Mouse (Mus musculus): ENCODE data around the gene Glra1. TPM values are rescaled to one million over a fixed set of nuclear protein-coding genes. Genes with fewer than 3 reads are reported as not detected.

Glra1 gene
- total RNA-seq, 1 experiment from 2014 or later = not detected

DNA sequence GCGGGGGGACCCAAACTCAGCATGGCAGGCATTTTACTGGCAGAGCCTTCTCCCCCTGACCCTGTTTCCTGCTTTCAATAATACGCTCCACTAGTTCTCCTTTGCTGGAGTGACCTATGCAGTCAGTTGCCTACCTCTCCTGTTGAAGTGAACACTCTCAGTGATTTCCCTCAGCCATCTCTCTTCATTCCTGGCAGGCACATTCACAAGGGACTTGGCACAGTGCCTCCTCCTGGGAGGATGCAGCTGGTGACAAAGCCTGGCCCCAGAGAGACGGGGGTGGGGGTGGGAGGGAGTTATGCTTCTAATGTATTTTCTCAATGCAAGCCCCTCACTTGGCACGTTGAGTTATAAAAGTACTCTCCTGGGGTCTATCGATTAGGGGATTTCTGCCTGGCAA lies 74.6 kb downstream of the Glra1 start:
- no peak for ATAC-seq (ENCODE audit: extremely low read depth, insufficient number of reproducible peaks, low FRiP score, poor library complexity, severe bottlenecking)

GRCm38 (mm10) chr11:55530741-55531140 lies 77.3 kb downstream of the Glra1 start:
- ATAC-seq (ENCODE audit: extremely low read depth, insufficient number of reproducible peaks, low FRiP score, poor library complexity, severe bottlenecking) = no peak

GRCm38 (mm10) chr11:55518806-55519674 lies 89.0 kb downstream of the Glra1 start:
- ATAC-seq (ENCODE audit: extremely low read depth, insufficient number of reproducible peaks, low FRiP score, poor library complexity, severe bottlenecking) = peak; percentile 39; the same call in 1 of the 2 replicates

GRCm38 (mm10) chr11:55517666-55518065 lies 90.3 kb downstream of the Glra1 start:
- ATAC-seq (ENCODE audit: extremely low read depth, insufficient number of reproducible peaks, low FRiP score, poor library complexity, severe bottlenecking) = no peak

DNA sequence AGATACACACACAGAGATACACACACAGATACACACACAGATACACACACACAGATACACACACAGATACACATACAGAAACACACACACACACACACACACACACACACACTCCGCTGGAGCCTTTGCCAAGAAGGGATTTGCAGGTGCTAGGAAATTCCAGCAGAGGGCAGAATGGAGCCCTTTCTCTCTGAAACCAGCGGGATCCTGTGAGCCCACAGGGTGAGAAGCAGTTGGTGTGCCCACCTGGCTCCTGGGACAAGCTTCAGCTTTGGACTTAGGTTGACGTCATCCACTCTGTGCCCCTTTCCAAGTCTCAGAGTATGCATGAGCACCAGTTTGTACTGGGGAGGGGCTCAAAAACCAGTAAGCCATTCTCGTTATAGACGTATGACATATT lies 96.6 kb downstream of the Glra1 start:
- ATAC-seq (ENCODE audit: extremely low read depth, insufficient number of reproducible peaks, low FRiP score, poor library complexity, severe bottlenecking) = no peak

GRCm38 (mm10) chr11:55505485-55505884 lies 102.5 kb downstream of the Glra1 start:
- no peak for ATAC-seq (ENCODE audit: extremely low read depth, insufficient number of reproducible peaks, low FRiP score, poor library complexity, severe bottlenecking)

DNA sequence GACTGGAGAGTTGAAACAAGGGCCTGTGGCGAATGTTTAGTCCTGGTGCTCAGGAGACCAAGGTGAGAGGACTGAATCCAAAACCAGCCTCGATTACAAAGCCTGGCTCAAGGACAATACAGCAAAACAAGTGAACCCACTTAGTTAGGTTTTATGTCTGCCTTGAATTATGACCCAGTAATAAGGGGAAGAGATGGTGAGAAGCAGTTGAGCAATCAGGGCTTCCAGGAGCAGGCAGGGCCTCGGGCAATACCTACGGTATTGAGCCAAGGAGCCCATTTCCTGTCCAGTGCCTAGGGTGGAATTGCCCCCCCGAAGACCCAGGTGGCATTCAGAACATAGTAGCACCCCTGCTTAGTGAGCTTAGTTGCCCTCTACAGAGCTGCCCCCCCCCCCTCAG lies 105.1 kb downstream of the Glra1 start:
- no peak for ATAC-seq (ENCODE audit: extremely low read depth, insufficient number of reproducible peaks, low FRiP score, poor library complexity, severe bottlenecking)

DNA sequence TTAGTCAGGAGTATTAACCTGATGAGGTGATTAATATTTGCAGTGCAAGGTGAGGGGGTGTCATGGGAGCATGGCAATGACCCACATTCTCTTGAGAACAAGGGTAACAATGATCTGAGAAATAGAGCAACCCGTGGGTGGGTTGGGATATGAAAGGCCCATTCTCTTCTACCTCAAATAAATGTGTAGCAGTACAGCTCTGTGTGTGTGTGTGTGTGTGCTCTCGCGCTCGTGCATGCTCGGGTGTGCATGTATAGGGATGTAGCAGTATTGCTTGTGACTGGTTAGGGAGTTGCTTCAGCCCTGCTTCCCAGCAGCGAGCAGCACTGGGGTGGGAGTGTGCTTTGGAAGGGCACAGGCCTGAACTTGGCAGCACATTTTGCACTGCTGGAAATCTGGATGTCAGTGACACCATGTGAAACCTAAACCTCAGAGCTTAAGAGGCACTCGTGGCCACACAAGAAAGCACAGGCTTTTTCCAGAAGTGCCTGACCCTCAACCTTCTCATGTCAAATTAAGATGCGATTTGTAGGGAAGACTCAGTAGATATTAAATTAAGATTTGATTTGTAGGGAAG lies 106.0 kb downstream of the Glra1 start:
- no peak for ATAC-seq (ENCODE audit: extremely low read depth, insufficient number of reproducible peaks, low FRiP score, poor library complexity, severe bottlenecking)

GRCm38 (mm10) chr11:55497885-55498284 lies 110.1 kb downstream of the Glra1 start:
- ATAC-seq (ENCODE audit: extremely low read depth, insufficient number of reproducible peaks, low FRiP score, poor library complexity, severe bottlenecking) = peak; percentile 72

- ATAC-seq (ENCODE audit: extremely low read depth, insufficient number of reproducible peaks, low FRiP score, poor library complexity, severe bottlenecking) = no peak
These were observed 111.8 kb downstream of the Glra1 start for GRCm38 (mm10) chr11:55496158-55496557.

DNA sequence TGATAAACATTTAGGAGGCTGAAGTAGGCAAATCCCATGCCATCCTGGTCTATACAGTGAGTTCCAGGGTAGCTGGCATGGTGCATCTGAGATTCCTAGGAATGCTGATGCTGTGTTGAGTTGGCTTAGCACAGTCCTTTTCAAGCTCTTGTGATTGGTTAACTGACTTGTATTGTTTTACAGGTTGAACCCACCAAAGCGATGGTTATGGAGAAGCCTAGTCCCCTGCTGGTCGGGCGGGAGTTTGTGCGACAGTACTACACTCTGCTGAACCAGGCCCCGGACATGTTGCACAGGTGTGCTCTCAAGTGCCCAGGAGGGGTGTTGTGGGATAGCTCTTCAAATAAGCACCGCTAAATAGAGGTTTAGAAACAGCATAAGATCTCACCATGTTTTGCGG lies 122.6 kb downstream of the Glra1 start:
- ATAC-seq (ENCODE audit: extremely low read depth, insufficient number of reproducible peaks, low FRiP score, poor library complexity, severe bottlenecking) = no peak

DNA sequence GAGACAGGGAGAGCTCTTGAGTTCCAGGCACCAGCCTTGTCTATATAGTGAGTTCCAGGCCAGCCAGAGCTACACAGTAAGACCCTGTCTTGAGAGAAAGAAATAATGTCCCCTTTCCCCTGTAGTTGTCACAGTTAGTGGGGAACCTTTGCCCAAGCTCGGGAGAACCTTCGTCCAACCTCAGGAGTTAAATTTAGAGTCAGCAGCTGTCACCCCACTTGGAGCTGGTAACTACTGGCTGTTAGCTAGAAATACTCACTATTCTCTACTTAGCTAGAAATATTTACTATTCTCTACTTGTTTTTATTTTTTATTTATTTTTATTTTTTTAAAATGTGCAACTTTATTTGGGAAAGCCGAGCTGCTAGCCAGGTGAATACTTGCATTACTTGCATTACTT lies 134.8 kb downstream of the Glra1 start:
- no peak for ATAC-seq (ENCODE audit: extremely low read depth, insufficient number of reproducible peaks, low FRiP score, poor library complexity, severe bottlenecking)

DNA sequence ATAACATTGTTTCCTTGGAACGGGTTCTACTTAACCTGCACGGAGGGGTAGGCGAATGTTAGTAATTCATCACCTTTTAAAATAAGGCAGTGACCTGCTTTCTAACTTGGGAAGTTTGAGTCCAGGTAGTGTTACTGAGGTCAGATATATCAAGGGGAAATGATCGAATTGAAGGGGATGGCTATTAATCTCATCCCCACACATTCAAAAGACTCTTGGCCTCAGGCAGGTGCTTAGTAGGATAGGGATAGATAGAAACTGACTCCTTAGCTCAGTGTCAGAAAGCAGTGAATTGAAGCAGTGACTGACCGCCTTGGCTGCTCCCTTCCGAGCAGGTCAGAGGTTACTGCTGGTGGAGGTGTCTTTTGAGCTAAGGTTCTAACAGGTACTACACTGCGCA lies 136.5 kb downstream of the Glra1 start:
- ATAC-seq (ENCODE audit: extremely low read depth, insufficient number of reproducible peaks, low FRiP score, poor library complexity, severe bottlenecking) = no peak

- ATAC-seq (ENCODE audit: extremely low read depth, insufficient number of reproducible peaks, low FRiP score, poor library complexity, severe bottlenecking) = no peak
These were observed 137.2 kb downstream of the Glra1 start for GRCm38 (mm10) chr11:55470761-55471160.

GRCm38 (mm10) chr11:55469923-55470691 lies 137.9 kb downstream of the Glra1 start:
- ATAC-seq (ENCODE audit: extremely low read depth, insufficient number of reproducible peaks, low FRiP score, poor library complexity, severe bottlenecking) = no peak

- peak; percentile 91 for ATAC-seq (ENCODE audit: extremely low read depth, insufficient number of reproducible peaks, low FRiP score, poor library complexity, severe bottlenecking)
These were observed 138.8 kb downstream of the Glra1 start, which contains the start of gene G3bp1 for GRCm38 (mm10) chr11:55469048-55469843. Gene G3bp1, plus strand, starts transcription at chr11:55469685.

DNA sequence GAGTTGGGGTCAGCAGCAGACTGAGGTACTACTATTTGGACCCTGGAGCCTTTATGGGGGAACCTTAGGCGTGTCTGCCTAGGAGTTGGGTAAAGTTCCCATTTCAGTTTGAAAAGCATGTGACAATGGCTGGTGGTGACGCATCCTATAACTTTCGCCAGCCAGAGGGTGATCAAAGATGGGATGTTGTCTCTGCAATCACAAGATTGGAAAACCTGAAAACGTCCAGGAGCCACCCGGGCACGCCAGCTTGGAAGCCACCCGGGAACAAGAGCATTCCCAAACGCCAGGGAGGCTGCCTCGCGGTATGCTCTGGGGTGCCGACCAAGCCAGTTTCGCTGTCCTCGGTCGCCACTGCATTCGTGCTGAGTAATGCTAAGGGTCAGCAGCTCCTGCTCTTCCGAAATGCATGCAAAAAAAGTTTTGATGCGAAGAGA lies 139.4 kb downstream of the Glra1 start:
- ATAC-seq (ENCODE audit: extremely low read depth, insufficient number of reproducible peaks, low FRiP score, poor library complexity, severe bottlenecking) = no peak

GRCm38 (mm10) chr11:55468012-55468411 lies 140.0 kb downstream of the Glra1 start:
- ATAC-seq (ENCODE audit: extremely low read depth, insufficient number of reproducible peaks, low FRiP score, poor library complexity, severe bottlenecking) = no peak

GRCm38 (mm10) chr11:55465177-55465576 lies 142.8 kb downstream of the Glra1 start:
- ATAC-seq (ENCODE audit: extremely low read depth, insufficient number of reproducible peaks, low FRiP score, poor library complexity, severe bottlenecking) = no peak
